Mouse (Mus musculus): ENCODE measurements around the gene Erbb4.

The Erbb4 gene

GRCm38 (mm10) chr1:68590475-68590874, 517.4 kb downstream of the Erbb4 start:
- in situ Hi-C loops (cut with MboI; ENCODE audit: unreplicated experiment in 2 of 2) = no loop called here

GRCm38 (mm10) chr1:68573851-68574540, 533.9 kb downstream of the Erbb4 start:
- in situ Hi-C loops (cut with MboI; ENCODE audit: unreplicated experiment in 2 of 2) = no loop called here

- in situ Hi-C loops (cut with MboI; ENCODE audit: unreplicated experiment in 2 of 2) = no loop called here
Observed at GRCm38 (mm10) chr1:68570924-68571323, 536.9 kb downstream of the Erbb4 start.

GRCm38 (mm10) chr1:68542942-68543341, 564.9 kb downstream of the Erbb4 start:
- in situ Hi-C loops (cut with MboI; ENCODE audit: unreplicated experiment in 2 of 2) = no loop called here

- in situ Hi-C loops (cut with MboI; ENCODE audit: unreplicated experiment in 2 of 2) = no loop called here
Observed at GRCm38 (mm10) chr1:68517820-68518219, 590.0 kb downstream of the Erbb4 start.

GRCm38 (mm10) chr1:68503873-68504272, 604.0 kb downstream of the Erbb4 start:
- in situ Hi-C loops (cut with MboI; ENCODE audit: unreplicated experiment in 2 of 2) = no loop called here

GRCm38 (mm10) chr1:68501561-68501960, 606.3 kb downstream of the Erbb4 start:
- in situ Hi-C loops (cut with MboI; ENCODE audit: unreplicated experiment in 2 of 2) = no loop called here

GRCm38 (mm10) chr1:68466390-68466960, 641.4 kb downstream of the Erbb4 start:
- in situ Hi-C loops (cut with MboI; ENCODE audit: unreplicated experiment in 2 of 2) = no loop called here

GRCm38 (mm10) chr1:68451274-68451673, 656.6 kb downstream of the Erbb4 start:
- in situ Hi-C loops (cut with MboI; ENCODE audit: unreplicated experiment in 2 of 2) = no loop called here

GRCm38 (mm10) chr1:68424336-68424983, 683.4 kb downstream of the Erbb4 start:
- in situ Hi-C loops (cut with MboI; ENCODE audit: unreplicated experiment in 2 of 2) = no loop called here

- in situ Hi-C loops (cut with MboI; ENCODE audit: unreplicated experiment in 2 of 2) = no loop called here
Observed at GRCm38 (mm10) chr1:68401204-68401603, 706.7 kb downstream of the Erbb4 start.

- in situ Hi-C loops (cut with MboI; ENCODE audit: unreplicated experiment in 2 of 2) = no loop called here
Observed at GRCm38 (mm10) chr1:68371531-68371930, 736.3 kb downstream of the Erbb4 start.

- in situ Hi-C loops (cut with MboI; ENCODE audit: unreplicated experiment in 2 of 2) = no loop called here
Observed at GRCm38 (mm10) chr1:68333714-68334113, 774.1 kb downstream of the Erbb4 start.

GRCm38 (mm10) chr1:68305813-68306212, 802.0 kb downstream of the Erbb4 start:
- in situ Hi-C loops (cut with MboI; ENCODE audit: unreplicated experiment in 2 of 2) = no loop called here

GRCm38 (mm10) chr1:68284443-68284842, 823.4 kb downstream of the Erbb4 start:
- in situ Hi-C loops (cut with MboI; ENCODE audit: unreplicated experiment in 2 of 2) = no loop called here

GRCm38 (mm10) chr1:68275819-68276218, 832.0 kb downstream of the Erbb4 start:
- in situ Hi-C loops (cut with MboI; ENCODE audit: unreplicated experiment in 2 of 2) = no loop called here

GRCm38 (mm10) chr1:68178580-68178979, 929.3 kb downstream of the Erbb4 start:
- in situ Hi-C loops (cut with MboI; ENCODE audit: unreplicated experiment in 2 of 2) = no loop called here

- in situ Hi-C loops (cut with MboI; ENCODE audit: unreplicated experiment in 2 of 2) = no loop called here
Observed at GRCm38 (mm10) chr1:68155253-68155652, 952.6 kb downstream of the Erbb4 start.

GRCm38 (mm10) chr1:68150572-68150971, 957.3 kb downstream of the Erbb4 start:
- in situ Hi-C loops (cut with MboI; ENCODE audit: unreplicated experiment in 2 of 2) = no loop called here

GRCm38 (mm10) chr1:68142562-68143350, 965.1 kb downstream of the Erbb4 start:
- in situ Hi-C loops (cut with MboI; ENCODE audit: unreplicated experiment in 2 of 2) = no loop called here

GRCm38 (mm10) chr1:68134943-68135342, 972.9 kb downstream of the Erbb4 start:
- in situ Hi-C loops (cut with MboI; ENCODE audit: unreplicated experiment in 2 of 2) = no loop called here
